10 mouse cellular contexts compared by ENCODE assay signal in genomic region chr1:18668265-18668664, GRCm38 (mm10).
"Had no signal": no experiment of that assay in that cellular context is flagged by ENCODE, and none has a peak within 500 bp of the region (broad histone marks: within the 10 kb centered on the region; RNA-seq: fewer than 3 reads in every experiment).

No protein-coding gene starts in this region.

- H3K4me3 ChIP-seq: limb, embryonic 13.5 days; midbrain, embryonic 10.5 days; myocyte; neural tube, embryonic 15.5 days; stomach, embryonic 15.5 days had no signal

- H3K27ac ChIP-seq: limb, embryonic 13.5 days; liver, embryonic 14.5 days; midbrain, embryonic 10.5 days; neural tube, embryonic 15.5 days; stomach, embryonic 15.5 days had no signal

- DNase-seq: kidney, adult 8-10 months; lung, adult 18-20 months; lung, postnatal 4 days; midbrain, embryonic 14.5 days had no signal
